Mouse (Mus musculus) right cerebral cortex, adult 2 months (tissue): ENCODE measurements around the gene Focad.

Experiments used
- DNase-seq, 2 experiments: peaks; one replicate each; pipeline ENCODE4 v3.0.0; 2021 to 2022; ENCODE audit warnings: low spot score in 2 of 2

The Focad gene

DNA sequence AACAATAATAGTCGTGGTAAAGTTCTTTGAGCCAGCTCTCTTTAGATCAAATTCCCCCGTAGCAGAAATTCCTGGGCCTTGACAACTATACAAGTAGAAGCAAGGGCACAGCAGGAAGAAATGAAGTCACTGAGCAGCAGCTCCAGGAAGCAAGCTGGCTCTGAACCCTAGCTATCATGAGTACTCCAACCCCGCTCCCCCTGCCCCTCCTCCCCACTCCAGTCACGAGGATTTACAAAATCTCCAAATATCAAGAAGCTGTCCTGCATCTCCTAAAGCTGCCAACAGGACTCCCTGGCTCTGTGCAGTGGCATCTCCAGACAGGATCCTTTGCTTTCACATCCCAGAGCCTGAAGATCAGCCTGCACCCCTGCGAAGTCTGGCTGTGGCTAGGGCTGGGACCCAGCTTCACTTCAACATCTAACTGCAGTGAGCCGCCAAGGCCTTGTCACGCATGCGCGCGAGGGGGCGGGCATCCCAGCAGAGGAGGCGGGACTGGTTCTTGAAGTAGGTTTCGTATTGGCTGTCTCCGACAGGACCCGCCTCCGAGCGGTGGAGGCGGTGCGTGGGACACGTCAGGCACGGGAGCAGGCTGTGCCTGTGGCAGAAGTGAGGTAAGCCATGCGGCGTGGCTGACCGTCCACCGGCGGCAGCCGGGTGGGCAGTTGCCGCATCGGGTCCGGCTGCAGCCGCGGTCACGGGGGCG, at the start of gene Focad:
Gene Focad (plus strand): TSS at position 568 of the 706 bp plus-strand sequence.
- peak; percentile 98 to 99 for DNase-seq

DNA sequence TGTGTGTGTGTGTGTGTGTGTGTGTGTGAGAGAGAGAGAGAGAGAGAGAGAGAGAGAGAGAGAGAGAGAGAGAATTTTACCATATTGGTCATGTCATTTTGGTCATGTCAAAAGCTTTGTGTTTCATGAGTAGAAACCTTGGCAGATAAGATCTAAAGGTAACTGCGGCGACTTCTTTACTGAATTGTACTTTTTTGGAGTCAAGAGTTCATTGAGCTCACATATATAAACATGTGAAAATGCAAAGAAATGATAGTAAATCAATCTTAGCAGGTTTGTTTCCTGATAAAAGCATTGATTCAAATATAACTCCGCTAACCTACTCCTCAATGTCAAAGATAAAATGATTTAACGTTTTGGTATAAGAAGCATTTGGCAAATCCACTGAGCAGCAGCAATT, 49.3 kb upstream of the Focad start:
- no peak for DNase-seq

GRCm38 (mm10) chr4:88046280-88046679, 48.1 kb upstream of the Focad start:
- no peak for DNase-seq

DNA sequence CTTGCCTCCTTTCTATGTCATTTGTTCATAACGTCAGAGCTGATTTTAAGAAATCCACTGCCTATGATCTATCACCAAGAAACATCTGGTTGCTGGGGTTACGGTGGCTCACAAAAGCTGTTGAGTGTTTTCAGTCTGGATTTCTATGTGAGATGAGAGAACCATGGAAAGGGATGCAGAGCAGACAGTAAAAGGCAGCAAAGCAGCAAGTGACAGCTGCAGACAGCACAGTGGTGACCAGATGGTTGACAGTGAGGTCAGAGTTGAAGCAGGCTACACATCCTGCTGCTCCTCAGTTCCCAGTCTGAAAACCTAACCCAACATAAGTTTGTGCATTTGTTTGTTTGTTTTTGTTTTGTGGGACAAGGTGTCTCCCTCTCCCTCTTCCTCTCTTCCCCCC, 19.0 kb upstream of the Focad start:
- DNase-seq, result no peak

DNA sequence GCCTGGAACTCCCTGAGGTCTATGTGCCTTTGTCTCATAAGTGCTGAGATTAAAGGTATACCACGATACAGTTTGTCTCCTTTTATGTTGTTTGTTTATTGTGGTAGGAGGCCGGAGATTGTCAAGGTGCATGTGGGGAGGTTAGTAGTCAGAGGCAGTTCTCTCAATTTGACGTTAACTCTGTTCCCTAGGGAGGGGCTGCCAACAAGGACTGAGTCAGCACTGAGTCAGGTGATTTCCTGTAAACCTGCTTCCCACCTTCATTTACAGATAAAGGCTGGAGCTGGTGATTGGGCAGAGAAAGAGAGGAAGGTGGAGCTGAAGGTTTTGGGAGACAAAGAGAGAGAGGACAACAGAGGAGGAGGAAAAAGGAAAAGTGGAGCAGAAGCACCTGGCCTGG, 15.4 kb upstream of the Focad start:
- DNase-seq, result no peak

GRCm38 (mm10) chr4:88081417-88081816, 13.0 kb upstream of the Focad start:
- DNase-seq, result no peak

GRCm38 (mm10) chr4:88081885-88082284, 12.5 kb upstream of the Focad start:
- no peak for DNase-seq

DNA sequence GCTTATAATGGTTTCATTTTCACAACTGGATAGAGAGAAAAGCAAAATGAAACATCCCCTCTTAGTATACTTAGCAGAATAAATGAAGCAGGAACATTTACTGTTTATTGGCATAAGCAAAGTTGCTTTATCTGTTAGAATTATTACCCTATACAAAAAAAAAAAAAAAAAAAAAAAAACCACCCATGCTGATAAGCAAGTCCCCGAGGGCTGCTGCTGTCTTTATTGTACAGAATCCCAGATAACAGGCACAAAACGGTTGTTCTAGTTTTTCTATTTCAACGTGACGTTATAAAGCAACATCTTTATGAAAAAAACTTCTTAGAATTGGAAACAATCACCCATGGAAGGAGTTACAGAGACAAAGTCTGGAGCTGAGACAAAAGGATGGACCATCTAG, 12.0 kb upstream of the Focad start:
- no peak for DNase-seq

GRCm38 (mm10) chr4:88083781-88084180, 10.6 kb upstream of the Focad start:
- no peak for DNase-seq

DNA sequence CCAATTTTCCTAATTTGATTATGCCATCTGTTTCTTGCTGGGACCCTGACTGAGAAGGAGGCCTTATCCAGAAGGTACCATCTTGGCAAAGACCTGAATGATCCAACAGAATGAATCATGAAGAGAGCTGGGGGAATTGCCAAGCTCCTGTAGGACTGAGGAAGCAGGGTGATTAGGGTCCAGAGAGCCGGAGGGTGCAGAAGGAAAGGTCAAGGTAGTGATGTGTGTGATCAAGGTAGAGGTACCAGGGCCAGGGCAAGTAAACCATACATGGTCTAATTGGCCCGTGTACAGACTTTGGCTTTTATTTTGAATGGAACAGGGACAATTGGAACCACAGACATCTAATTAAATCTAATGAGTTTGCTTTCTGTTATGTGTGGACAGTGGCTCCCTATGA, 4.1 kb upstream of the Focad start:
- DNase-seq, result no peak

GRCm38 (mm10) chr4:88094768-88095420, 465 bp downstream of the Focad start:
- peak in 1 of 2 experiments; percentile 51 for DNase-seq

- DNase-seq, result no peak
Measured at GRCm38 (mm10) chr4:88095693-88096092, 1.3 kb downstream of the Focad start.

DNA sequence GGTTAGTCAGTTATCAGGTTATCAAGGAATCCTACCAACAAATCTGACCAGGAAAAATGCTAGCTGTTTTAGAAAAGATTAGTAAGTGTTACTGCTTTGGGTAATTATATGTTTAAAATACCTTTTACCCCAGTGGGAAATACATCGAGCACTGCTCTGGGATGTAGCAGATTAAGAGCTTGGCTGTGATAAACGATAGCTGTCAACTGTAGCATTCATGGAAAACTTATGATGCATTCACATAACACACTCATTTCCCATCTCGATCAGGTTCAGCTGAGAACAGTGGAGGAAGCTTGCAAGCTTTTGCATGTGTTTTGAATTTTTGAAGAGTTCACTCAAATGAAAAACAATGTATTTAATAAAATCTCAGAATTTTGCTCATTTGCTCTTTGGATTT, 14.2 kb downstream of the Focad start:
- no peak for DNase-seq

GRCm38 (mm10) chr4:88117331-88117730, 22.9 kb downstream of the Focad start:
- no peak for DNase-seq

DNA sequence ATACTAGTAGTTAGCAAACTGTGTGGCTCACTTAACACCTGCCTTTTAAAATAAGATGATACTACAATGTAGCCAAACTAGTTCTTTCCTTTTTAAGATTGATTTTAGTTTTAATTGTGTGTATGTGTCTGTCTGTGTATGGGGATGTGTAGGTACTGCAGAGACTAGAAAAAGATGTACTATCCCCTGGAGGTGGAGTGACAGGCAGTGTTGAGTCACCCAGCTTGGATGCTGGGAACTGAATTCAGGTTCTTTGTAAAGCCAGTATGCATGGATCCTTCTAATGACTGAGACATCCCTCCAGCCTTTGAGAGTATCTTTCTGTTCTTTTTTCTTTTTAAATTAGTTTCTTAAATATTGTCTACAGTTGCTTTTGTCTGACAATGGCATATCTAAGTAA, 23.5 kb downstream of the Focad start:
- no peak for DNase-seq

DNA sequence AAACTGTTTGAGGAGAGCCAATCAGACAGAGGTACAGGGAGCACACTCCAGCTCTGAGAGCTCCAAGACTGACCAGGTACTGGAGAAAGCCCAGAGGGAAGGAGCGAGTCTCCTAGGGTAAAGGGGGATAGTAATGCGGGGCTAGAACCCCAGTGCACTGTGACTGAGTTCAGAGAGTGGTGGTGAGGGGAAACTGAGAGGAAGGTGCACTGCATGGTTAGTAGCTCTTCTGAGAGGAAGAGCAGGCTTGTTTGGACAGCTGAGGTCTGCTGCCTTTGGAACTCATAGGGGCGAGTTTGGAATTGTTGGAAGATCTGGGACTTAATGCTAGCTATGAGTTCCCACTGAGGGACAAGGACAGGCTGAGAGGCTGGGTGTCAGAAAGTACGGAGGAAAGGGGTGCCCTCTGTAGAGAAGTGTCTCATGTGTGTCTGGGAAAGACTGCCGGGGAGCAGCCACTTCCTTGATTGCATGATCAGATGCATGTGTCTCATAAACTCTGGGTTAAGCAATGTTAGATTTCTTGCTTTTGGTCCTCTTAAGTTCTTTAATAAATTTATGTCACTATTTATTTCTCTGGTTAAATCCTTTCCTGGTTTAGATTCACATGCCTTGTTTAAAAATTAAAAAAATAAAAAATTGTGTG, 24.4 kb downstream of the Focad start:
- no peak for DNase-seq

DNA sequence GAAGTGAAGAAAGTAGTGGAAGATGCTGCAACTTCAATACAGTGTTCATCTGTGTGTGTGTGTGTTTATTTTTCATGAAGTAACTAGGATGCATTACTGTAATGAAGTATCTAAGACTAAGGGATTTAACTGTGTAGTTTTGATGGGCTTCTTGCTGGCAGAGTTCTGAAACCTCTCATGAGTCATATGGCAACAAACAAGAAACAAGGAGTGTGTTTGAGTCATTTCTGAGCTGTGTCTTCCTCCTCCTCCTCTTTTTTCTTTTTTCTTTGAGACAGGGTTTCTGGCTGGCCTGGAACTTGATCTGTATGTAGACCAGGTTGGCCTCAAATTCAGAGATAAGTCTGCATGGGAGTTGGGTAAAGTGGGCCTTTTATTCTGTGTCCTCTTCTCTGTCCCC, 25.7 kb downstream of the Focad start:
- no peak for DNase-seq

GRCm38 (mm10) chr4:88122472-88122871, 28.0 kb downstream of the Focad start:
- no peak for DNase-seq

GRCm38 (mm10) chr4:88135936-88136335, 41.5 kb downstream of the Focad start:
- DNase-seq, result no peak

- no peak for DNase-seq
Measured at GRCm38 (mm10) chr4:88136528-88136927, 42.1 kb downstream of the Focad start.

- DNase-seq, result no peak
Measured at GRCm38 (mm10) chr4:88138366-88138917, 44.0 kb downstream of the Focad start.

- no peak for DNase-seq
Measured at GRCm38 (mm10) chr4:88149462-88149861, 55.0 kb downstream of the Focad start.
